Mouse (Mus musculus) layer of hippocampus, postnatal 10 days (tissue): ENCODE measurements around the gene Stag1. TPM values are rescaled to one million over a fixed set of nuclear protein-coding genes. Genes with fewer than 3 reads are reported as not detected.
A peak's percentile ranks its signal among the peaks of the same experiment; 100 is the strongest.
"Not testable (repeated sequence)": the region's sequence is repeated elsewhere in the genome, so short reads cannot be mapped to it uniquely, and the experiment has no call there.

Experiments
- DNase-seq, 2 experiments: peaks; one replicate each; pipeline ENCODE4 v3.0.0; 2021; ENCODE audit warnings: low spot score in 2 of 2
- total RNA-seq, 2 experiments: library from RNA; stranded (reverse); gene quantifications; 2 replicates each; pipeline ENCODE4 v1.2.3; 2021

The Stag1 gene
- total RNA-seq, 2 experiments from 2014 or later, result 39.1 to 53.4 TPM

- no peak for DNase-seq
Measured at GRCm38 (mm10) chr9:100679036-100679435, 81.4 kb downstream of the Stag1 start.

GRCm38 (mm10) chr9:100682285-100682684 lies 84.7 kb downstream of the Stag1 start:
- no peak for DNase-seq

GRCm38 (mm10) chr9:100685769-100686487 lies 88.3 kb downstream of the Stag1 start:
- peak; percentile 34 to 52 for DNase-seq

GRCm38 (mm10) chr9:100689765-100690316 lies 92.2 kb downstream of the Stag1 start:
- DNase-seq, result no peak

GRCm38 (mm10) chr9:100692239-100692638 lies 94.6 kb downstream of the Stag1 start:
- DNase-seq, result no peak

- DNase-seq, result no peak
Measured at GRCm38 (mm10) chr9:100696537-100696936, 98.9 kb downstream of the Stag1 start.

- no peak for DNase-seq
Measured at GRCm38 (mm10) chr9:100707644-100708043, 110.0 kb downstream of the Stag1 start.

GRCm38 (mm10) chr9:100711665-100712064 lies 114.1 kb downstream of the Stag1 start:
- DNase-seq, result no peak

GRCm38 (mm10) chr9:100724832-100725231 lies 127.2 kb downstream of the Stag1 start:
- not testable (repeated sequence) for DNase-seq

GRCm38 (mm10) chr9:100731839-100732238 lies 134.2 kb downstream of the Stag1 start:
- no peak for DNase-seq

- no peak for DNase-seq
Measured at GRCm38 (mm10) chr9:100733907-100734440, 136.4 kb downstream of the Stag1 start.

- no peak for DNase-seq
Measured at GRCm38 (mm10) chr9:100735993-100736645, 138.5 kb downstream of the Stag1 start.

GRCm38 (mm10) chr9:100736646-100737031 lies 139.0 kb downstream of the Stag1 start:
- no peak for DNase-seq

- DNase-seq, result not testable (repeated sequence)
Measured at GRCm38 (mm10) chr9:100777238-100777637, 179.6 kb downstream of the Stag1 start.

- DNase-seq, result no peak
Measured at GRCm38 (mm10) chr9:100865984-100866383, 268.4 kb downstream of the Stag1 start.

GRCm38 (mm10) chr9:100869635-100870034 lies 272.0 kb downstream of the Stag1 start:
- no peak for DNase-seq

- no peak for DNase-seq
Measured at GRCm38 (mm10) chr9:100896111-100896510, 298.5 kb downstream of the Stag1 start.

GRCm38 (mm10) chr9:100898042-100898441 lies 300.4 kb downstream of the Stag1 start:
- no peak for DNase-seq

GRCm38 (mm10) chr9:100910352-100910751 lies 312.8 kb downstream of the Stag1 start:
- DNase-seq, result no peak

- DNase-seq, result peak; percentile 45 to 62
Measured at GRCm38 (mm10) chr9:100917111-100917510, 319.5 kb downstream of the Stag1 start.

- DNase-seq, result no peak
Measured at GRCm38 (mm10) chr9:100926629-100927028, 329.0 kb downstream of the Stag1 start.

- no peak for DNase-seq
Measured at GRCm38 (mm10) chr9:100942042-100942441, 344.4 kb downstream of the Stag1 start.
